Mouse (Mus musculus): ENCODE measurements around the gene Jmjd1c.

Gene Jmjd1c

DNA sequence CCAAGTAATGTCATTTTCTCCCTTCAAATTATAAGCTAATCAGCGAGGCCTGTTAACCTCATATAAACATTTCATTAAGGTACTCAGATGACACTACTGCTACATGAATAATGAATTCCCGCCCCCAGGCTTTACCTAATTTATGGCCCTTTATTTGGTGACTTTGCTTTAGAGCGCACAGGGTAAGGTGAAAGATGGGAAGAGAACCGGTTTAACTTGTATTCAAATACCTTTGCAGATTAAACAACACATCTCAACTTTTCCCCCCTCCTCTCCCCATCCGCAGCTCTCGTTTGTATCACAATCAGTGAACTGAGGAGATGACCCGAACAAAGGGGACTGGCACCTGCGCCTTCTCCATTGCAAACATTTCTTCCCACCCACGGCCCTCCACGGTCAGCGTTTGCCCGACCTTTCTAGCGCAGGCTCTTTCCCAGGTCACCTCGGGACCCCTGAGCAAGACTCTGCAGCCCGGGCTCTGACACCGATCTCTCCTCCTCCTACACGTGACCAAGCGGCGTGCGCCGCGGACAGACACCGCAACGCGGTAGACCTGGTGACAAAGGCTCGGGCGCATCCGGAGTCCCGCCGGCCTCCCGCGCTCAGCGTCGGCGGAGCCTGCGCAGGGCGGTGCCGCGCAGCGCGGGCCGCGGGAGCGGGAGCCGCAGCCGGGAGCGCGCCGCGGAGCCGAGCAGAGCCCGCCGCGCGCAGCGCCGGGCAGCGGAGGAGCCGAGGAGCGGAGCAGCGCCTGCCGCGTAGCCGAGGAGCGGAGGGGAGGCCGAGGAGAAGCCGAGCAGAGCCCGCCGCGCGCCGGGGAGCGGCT, at the start of gene Jmjd1c:
Gene Jmjd1c (plus strand): TSS at position 328 of the 823 bp plus-strand sequence.
- DNase-seq, result peak; percentile 77 to 80

DNA sequence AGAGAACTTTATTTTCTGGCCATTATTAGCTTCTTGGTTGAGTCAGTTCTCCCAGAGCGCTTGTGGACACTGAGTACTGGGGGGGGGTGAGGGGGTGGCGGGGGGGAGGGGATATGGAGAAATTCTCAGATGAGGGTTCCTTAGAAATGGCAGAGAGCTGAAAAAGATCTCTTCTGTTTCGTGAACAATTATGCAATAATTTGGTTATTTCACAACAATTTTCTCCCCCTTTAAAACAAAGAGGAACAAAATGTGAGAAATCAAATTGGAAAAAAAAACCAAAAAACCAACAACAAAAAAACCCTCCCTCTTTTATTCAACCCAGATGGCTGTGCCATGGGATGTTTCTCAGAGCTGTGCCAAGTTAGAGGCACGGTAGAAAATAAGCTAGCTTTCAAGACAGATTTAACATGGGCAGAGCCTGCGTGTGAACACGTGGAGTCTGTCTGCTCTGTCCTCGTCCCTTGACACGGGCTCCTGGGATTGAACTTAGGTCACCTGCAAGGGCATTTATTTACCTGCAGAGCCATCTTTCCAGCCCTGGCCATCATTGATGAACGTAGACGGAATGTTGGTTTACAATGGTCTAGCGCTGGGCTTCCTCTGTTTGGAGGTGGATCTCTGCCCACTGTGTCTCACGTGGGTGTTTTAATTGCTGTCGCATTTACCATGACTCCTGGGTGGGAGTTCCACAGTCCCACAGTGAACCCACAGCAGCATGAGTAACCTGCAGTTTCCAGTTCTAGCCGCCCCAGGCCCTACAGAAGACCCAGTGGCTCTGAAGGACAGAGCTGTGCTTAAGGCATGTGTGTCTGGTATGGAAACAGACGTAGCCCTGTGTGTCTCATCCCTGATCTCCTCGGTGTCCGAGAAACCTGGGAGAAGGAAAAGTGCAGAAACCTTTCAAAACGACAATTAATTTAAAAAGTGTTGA, 47.9 kb upstream of the Jmjd1c start:
- no peak for DNase-seq

GRCm38 (mm10) chr10:67048871-67049615, 46.9 kb upstream of the Jmjd1c start:
- no peak for DNase-seq

GRCm38 (mm10) chr10:67049621-67050020, 46.3 kb upstream of the Jmjd1c start:
- DNase-seq, result no peak

DNA sequence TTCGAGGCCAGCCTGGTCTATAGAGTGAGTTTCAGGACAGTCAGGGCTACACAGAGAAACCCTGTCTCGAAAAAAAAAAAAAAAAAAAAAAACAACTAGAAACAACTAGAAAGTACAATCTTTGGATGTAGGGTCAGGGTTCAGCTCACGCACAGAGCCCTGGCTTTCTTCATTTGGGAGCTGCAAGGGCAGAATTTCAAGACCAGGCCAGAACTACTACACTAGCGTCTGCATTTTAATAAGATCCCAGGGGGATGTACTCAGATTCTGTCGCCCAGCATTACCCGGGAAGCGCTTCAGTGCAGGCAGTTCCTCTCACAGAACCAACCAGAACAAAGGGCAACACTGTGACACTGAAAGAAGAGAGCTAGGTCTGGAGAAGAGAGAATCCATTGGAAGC, 45.2 kb upstream of the Jmjd1c start:
- DNase-seq, result no peak

DNA sequence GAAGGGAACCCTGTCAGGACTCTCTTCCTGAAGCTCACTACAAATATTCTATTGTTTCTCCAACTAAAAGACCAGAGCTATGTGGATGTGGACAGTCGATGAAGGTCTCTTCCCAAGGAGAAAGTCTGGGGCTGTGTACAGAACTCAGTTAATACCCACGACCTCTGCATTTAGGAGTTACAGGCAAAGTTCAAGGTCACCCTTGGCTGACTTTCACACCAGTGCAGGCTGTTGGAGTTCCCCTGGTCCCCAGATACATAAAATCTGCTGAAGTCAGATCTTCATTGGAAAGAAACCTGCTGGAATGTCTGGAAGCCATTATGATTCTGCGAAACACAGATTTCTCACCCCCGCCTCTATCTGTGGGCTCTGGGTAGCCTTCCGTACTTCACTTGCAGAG, 44.5 kb upstream of the Jmjd1c start:
- DNase-seq, result no peak

DNA sequence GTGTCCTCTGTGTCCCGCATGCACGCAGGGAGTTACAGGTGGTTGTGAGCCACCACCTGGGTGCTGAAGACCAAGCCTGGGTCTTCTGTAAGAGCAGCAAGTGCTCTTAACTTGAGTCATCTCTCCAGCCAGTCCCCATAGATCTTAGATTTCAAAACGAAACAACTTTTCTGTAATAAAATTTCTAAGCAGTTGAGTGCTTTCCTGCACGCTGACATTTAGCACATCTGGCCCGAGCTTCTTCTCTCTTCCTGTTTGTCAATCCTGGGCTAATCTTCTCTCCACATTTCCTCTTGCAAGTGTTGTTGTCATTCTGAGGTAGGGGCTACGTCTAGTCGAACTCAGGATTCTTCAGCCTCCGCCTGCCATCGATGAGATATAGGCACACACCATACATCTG, 43.5 kb upstream of the Jmjd1c start:
- DNase-seq, result no peak

DNA sequence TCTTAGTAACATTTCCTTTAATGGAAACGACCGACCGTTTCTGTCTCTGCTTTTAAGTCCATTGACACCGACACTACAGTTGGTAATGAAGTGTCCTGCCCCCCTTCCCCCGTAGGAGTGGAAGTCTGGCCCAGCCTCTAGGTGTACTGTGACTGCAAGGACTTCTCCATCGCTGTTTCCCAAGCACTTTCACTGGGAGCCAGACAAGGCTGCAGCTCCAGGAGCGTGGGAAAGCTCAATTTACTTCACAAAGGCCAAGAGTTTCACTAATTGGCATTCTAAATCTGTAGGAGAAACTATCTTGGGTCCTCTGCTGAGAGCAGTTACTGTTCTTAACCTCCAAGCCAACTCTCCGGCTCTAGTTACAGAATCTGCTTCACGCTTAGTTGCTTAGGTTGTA, 42.5 kb upstream of the Jmjd1c start:
- no peak for DNase-seq

DNA sequence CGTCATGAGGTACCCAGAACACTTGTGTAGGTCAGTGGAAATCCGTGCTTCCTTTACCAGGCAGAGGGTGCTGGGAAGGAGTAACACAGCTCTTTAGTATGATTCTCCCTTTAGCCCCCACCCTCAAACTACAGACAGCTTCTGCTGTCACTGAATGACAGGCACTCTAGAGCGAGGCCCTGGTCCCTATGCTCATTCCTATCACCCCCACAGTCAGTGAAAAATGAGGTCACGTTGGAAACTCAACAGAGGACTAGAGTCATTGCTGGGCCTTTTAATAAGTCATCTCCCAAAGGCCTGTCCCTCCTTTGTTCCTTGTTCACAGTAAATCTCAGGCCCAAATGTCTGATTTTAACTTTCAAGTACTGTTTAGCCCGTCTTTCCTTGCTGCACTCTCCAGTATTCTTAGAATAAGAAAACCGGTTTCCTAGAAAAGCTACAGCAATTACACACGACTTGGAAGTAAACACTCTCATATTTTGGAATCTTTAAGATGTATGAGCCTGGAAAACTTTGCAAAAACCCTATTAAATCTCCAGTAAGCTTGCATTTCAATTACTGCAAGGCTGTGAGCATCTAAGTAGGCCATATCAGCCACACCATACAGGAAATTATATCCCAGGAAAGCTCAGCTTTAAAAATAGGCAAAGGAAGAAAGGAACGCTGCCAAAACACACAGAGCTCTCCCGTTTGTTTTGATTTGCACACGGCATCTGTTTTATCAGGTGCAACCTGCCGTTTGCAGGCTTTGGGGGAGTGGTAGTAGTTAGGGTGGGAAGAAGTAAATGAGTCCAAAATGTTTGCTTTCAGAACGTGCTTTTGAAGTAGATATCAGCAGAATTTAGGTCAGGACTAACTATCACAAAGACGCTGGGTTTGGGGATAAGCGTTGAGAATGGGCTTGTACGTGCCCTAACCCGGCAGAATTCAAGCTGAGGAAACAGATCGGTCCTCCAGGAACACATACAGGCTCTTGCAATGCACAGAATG, 39.8 kb upstream of the Jmjd1c start:
- DNase-seq, result peak in 1 of 2 experiments; percentile 51

DNA sequence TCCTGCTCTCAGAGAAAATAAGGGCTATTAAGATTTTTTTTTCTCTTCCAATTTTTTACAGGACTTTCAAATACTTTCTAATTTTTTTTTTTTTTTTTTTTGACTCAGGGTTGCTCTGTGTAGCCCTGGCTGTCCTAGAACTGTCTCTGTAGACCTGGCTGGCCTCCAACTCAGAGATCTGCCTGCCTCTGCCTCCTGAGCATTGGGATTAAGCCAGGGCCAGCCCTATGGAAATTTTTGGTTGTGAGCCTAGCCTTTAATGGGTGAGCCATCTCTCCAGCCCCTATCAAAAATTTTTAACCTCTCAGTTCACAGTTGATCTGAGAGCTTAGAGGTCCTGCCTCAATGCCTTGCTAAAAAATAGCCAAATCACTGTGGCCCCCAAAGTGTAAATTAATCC, 38.7 kb upstream of the Jmjd1c start:
- no peak for DNase-seq

GRCm38 (mm10) chr10:67057696-67058095, 38.2 kb upstream of the Jmjd1c start:
- no peak for DNase-seq

DNA sequence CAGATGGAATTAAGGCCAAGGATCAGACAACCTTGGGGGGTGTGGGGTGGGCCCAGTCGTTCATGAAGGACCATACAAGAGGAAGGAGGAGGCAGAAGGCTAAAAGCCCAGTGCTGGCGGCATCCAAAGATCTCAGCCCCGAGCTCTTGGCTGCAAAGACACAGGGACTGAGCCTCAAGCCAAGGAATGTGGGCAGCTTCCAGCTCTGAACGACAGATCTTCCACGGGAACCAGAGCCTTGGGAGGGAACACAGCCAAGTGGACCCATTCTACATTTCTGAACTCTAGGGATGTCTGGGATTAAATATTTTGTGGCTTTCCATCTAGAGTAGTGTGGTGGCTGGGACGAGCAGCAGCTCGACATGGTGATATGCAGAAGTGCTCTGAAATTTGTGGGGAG, 37.6 kb upstream of the Jmjd1c start:
- no peak for DNase-seq

DNA sequence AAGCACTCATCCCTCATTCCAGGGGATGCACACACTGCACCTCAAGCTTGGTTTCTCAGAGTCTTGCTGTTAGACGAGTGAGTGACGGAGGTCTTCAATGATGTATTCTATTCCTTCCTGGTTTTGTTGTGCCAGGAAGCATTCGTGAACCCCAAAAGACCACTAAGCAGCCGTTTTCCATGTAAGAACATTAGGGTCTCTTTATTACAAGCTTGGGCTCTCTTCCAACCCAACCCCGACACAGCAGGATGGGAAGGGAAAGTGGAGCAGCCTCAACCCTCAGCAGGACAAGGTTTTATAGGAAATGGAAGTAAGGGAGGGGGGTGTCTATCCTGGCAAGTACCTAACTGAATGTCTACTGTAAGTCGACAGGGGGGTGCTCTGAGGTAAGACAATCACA, 37.2 kb upstream of the Jmjd1c start:
- DNase-seq, result no peak

DNA sequence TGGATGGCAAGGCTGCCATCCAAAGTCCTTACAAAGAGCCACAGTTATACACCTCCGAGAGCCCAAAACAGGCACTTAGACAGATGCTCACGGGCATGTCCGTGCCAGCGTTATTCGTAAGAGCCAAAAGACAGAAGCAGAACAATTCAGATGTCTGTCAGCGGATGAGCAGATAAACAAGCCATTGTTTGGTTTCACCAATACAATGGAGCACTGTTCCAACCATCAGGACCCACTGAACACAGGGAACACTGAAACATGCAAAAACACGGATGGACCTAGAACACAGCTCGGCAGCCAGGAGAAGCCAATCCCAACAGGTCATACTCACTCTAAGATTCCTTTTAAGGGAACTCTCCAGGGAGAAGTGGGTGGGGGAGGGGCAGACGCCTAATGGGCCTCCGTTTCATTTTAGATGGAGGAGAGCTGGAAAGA, 34.5 kb upstream of the Jmjd1c start:
- peak; percentile 46 to 70 for DNase-seq

- DNase-seq, result peak in 1 of 2 experiments; percentile 58
These were observed 34.1 kb upstream of the Jmjd1c start for GRCm38 (mm10) chr10:67061823-67062222.

- DNase-seq, result no peak
These were observed 30.5 kb upstream of the Jmjd1c start for GRCm38 (mm10) chr10:67065277-67065887.

DNA sequence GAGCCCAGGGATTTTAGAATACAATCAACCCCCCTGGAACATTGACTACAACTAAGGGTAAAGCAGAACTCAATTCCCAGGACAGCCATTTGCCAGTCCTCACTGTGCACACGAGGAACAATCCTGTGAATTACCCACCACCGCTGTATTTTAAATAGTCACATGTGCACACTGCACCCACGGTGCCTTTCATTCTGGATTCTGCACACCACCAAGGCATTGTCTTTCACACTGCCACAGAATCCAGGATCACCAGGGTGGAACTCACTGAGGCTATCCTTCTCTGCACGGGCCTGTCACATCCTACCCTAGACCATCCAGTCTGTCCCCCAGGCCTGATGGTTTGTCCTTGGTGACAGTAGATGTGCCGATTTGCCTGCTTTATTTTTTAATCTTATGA, 30.0 kb upstream of the Jmjd1c start:
- DNase-seq, result no peak

DNA sequence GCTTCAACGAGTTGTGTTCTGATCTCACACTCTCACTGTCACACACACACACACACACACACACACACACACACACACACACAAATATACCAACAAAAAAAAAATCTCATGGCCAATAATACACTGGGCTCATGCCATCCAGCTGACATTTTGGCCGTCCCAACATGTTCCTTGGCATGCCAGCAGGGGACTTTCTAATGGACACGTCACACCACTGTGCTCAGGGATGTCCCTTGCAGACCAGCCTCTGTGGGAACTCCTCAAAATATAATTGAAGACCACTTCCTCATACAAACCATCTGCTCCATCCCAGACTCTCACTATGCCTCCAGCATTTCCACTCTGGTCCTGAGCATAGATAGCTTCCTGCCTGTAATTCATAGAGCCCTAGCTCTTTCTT, 29.5 kb upstream of the Jmjd1c start:
- DNase-seq, result no peak

DNA sequence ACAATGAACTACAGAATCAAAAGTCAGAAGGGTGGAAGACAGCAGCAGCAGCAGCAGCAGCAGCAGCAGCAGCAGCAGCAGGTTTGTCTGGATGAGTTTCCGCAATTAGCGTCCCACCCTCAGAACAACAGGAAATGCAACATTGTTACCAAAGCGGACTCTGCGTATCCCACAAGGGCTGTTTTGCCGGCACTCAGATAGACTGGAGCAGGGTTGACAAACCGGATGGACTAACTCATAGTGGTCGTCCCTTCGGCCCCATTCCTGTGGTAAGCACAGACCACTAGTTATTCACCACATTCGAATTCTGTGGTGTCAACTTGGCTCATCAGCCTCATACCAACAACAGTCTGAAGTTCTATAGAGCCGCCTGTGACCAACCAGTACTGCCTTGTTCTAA, 26.9 kb upstream of the Jmjd1c start:
- no peak for DNase-seq

DNA sequence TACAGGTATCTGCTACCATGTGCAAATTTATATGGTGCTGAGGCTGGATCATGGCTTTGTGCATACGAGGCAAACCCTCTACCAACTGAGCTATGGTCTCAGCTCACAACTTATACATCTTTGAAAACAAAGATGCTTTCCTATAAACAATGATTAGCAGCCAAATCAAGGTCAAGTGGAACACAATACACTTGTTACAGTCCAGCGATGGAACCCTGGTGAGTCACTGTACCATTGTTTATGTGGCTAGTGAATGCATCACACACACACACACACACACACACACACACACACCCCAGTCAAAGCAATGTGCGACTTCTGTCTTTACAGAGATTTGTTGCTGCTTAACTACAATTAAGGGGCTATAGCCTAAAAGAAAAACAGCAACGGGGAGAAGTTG, 24.5 kb upstream of the Jmjd1c start:
- DNase-seq, result no peak

DNA sequence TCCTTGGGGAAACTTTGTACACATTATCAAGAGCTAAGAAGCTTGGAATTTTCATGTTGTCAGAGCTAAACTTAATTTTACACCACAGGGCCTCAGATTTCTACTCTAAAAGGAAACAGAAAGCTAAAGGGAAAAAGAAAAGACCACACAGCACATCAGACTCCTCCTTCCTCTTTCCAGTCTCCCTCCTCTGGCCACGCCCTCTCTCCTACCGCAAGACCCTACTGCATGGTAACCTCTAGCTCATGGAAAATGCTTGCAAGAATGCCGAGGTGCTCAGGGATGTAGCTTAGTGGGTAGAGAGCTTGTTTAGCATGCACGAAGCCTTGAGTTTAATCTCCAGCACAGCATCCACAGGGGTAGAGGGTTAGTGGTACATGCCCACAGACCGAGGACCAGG, 24.0 kb upstream of the Jmjd1c start:
- peak; percentile 39 to 50 for DNase-seq
